Mouse (Mus musculus) G1E (cell line): ENCODE results near the gene Tmem233.

Source experiments
- CTCF ChIP-seq: IDR thresholded peaks from 2 replicates; pipeline ENCODE4 v1.5.1; 2012; ENCODE audit warnings: low read depth, low read length, inconsistent platforms, mixed read lengths
- GATA1 ChIP-seq: IDR thresholded peaks from 2 replicates; pipeline ENCODE4 v1.6.1; 2012; ENCODE audit warnings: borderline replicate concordance, low read length, inconsistent platforms, mixed read lengths
- GATA2 ChIP-seq: IDR thresholded peaks from 2 replicates; pipeline ENCODE4 v1.6.1; 2012; ENCODE audit warnings: low read depth, low read length, inconsistent platforms, borderline replicate concordance
- POLR2AphosphoS5 ChIP-seq: IDR thresholded peaks from 2 replicates; pipeline ENCODE4 v1.6.1; 2012; ENCODE audit warnings: low read depth, low read length, inconsistent platforms; ENCODE audit not compliant: insufficient replicate concordance
- TAL1 ChIP-seq: conservative IDR thresholded peaks from 2 replicates; pipeline ENCODE4 v1.6.1; 2012; ENCODE audit warnings: low read depth, low read length, inconsistent platforms, mixed read lengths

DNA sequence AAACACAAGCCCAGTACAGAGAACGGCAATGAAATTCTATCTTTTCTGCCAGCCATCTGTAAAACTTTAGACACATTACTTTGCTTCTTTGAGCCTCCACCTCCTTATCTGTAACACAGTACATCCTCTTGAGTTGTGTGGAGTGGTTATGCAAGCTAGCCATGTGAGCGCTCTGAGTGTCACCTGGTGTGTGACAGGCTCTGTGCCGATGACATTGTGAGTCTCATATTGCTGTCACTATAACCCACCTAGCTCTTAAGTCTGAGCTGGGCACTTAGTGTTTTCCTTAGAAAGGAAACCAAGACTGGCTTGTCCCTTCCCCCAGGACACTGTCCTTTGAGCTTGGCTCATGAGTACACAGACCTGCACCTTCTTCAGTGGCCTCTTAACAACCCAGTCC is 34.7 kb downstream of the Tmem233 start:
- TF ChIP-seq CTCF: no peak
- no peak for TF ChIP-seq POLR2AphosphoS5
- no peak for TF ChIP-seq GATA1
- TF ChIP-seq TAL1: no peak
- TF ChIP-seq GATA2: no peak
